ENCODE assay signal across 28 mouse cellular contexts in genomic region chr9:40356768-40357446, GRCm38 (mm10).
DNase-seq lines count a peak whose midpoint lies in the region; ATAC-seq and TF ChIP-seq lines count a peak whose summit lies in the region.
"Had no signal": no experiment of that assay in that cellular context is flagged by ENCODE, and none has a peak within 500 bp of the region (broad histone marks: within the 10 kb centered on the region; RNA-seq: fewer than 3 reads in every experiment).

No protein-coding gene starts in this region.

- no peak overlapping the region for H3K27ac ChIP-seq in embryonic facial prominence, embryonic 14.5 days (replicated peaks; ENCODE audit: low read depth, low read length)
- H3K27ac ChIP-seq in embryonic facial prominence, embryonic 10.5 days (replicated peaks) = no peak overlapping the region
- H3K27ac ChIP-seq in layer of hippocampus, adult 2 months = peak overlapping the region; percentile 18; the same call in 1 of the 2 replicates
- peak overlapping the region; percentile 21; the same call in 1 of the 2 replicates for H3K27ac ChIP-seq in cortical plate, adult 2 months (ENCODE audit: insufficient read depth, low read length)
- H3K27ac ChIP-seq: forebrain, embryonic 12.5 days; forebrain, embryonic 15.5 days; gastrocnemius, adult 2 months; hindbrain, embryonic 14.5 days; hindbrain, postnatal 0 days had no signal

- no peak overlapping the region for H3K9ac ChIP-seq in embryonic facial prominence, embryonic 14.5 days (ENCODE audit: low read depth, low read length)
- H3K9ac ChIP-seq: forebrain, embryonic 12.5 days; forebrain, embryonic 15.5 days; hindbrain, embryonic 14.5 days had no signal

- ATAC-seq in embryonic facial prominence, embryonic 14.5 days (ENCODE audit: low read depth) = peak; percentile 54; the same call in 1 of the 2 replicates
- ATAC-seq: forebrain, embryonic 15.5 days; hindbrain, postnatal 0 days; inflammation-experienced regulatory T-cells, adult 6 months; intestine, embryonic 16.5 days; Patski had no signal

- no peak for TF ChIP-seq CTCF in layer of hippocampus, adult 2 months (conservative IDR thresholded peaks at IDR 0.05)
- no peak for TF ChIP-seq CTCF in cortical plate, adult 2 months (IDR thresholded peaks at IDR 0.05; ENCODE audit: extremely low read depth, insufficient read depth, low read length)

- no peaks in the 10 kb centered on the region for H3K27me3 ChIP-seq in embryonic facial prominence, embryonic 14.5 days (replicated peaks; ENCODE audit: control insufficient read depth, insufficient read depth, low read length)
- no peaks in the 10 kb centered on the region for H3K27me3 ChIP-seq in embryonic facial prominence, embryonic 10.5 days (replicated peaks; ENCODE audit: low read depth, poor library complexity, severe bottlenecking)
- H3K27me3 ChIP-seq: forebrain, embryonic 12.5 days; forebrain, embryonic 15.5 days; Patski had no signal

- 0 out of 2 replicates have a peak, but pooled peaks cover 4% of the 10 kb centered on the region for H3K4me1 ChIP-seq in embryonic facial prominence, embryonic 14.5 days (ENCODE audit: control insufficient read depth, insufficient read depth, low read length)
- peaks cover 5% of the 10 kb centered on the region for H3K4me1 ChIP-seq in embryonic facial prominence, embryonic 10.5 days
- peaks cover 9% of the 10 kb centered on the region for H3K4me1 ChIP-seq in cortical plate, adult 2 months (ENCODE audit: control insufficient read depth, insufficient read depth, low read length)

- no peak for TF ChIP-seq POLR2A in cortical plate, adult 2 months (IDR thresholded peaks at IDR 0.05; ENCODE audit: extremely low read depth, insufficient read depth, low read length)

- no peaks in the 10 kb centered on the region for H3K36me3 ChIP-seq in embryonic facial prominence, embryonic 14.5 days (ENCODE audit: control insufficient read depth, insufficient read depth, low read length)
- H3K36me3 ChIP-seq in embryonic facial prominence, embryonic 10.5 days (replicated peaks) = no peaks in the 10 kb centered on the region
- H3K36me3 ChIP-seq: forebrain, embryonic 12.5 days; forebrain, embryonic 15.5 days; G1E had no signal

- DNase-seq in embryonic facial prominence, embryonic 14.5 days (ENCODE audit: low spot score) = no peak
- DNase-seq in embryonic facial prominence, embryonic 10.5 days (ENCODE audit: low spot score) = no peak
- DNase-seq in layer of hippocampus, adult 2 months (ENCODE audit: low spot score in 2 of 2) = no peak
- DNase-seq in layer of hippocampus, postnatal 25 days (ENCODE audit: extremely low spot score in 1 of 2, low spot score in 1 of 2) = no peak
- no peak for DNase-seq in right cerebral cortex, postnatal 25 days
- DNase-seq: adrenal gland, postnatal 10 days; adrenal gland, postnatal 36 days; cerebellum, adult 11 months; cerebellum, adult 2 months; cerebellum, adult 9-11 months; cerebellum, postnatal 25 days; embryo, embryonic 11 days; gastrocnemius, adult 2 months; gastrocnemius, postnatal 14 days; heart, adult 11 months; heart, postnatal 10 days; heart, postnatal 4 days had no signal

- H3K9me3 ChIP-seq in embryonic facial prominence, embryonic 14.5 days (ENCODE audit: control insufficient read depth, low read length) = no peaks in the 10 kb centered on the region
- H3K9me3 ChIP-seq in embryonic facial prominence, embryonic 10.5 days = no peaks in the 10 kb centered on the region
- H3K9me3 ChIP-seq: forebrain, embryonic 12.5 days; forebrain, embryonic 15.5 days had no signal

- no peak overlapping the region for H3K4me2 ChIP-seq in embryonic facial prominence, embryonic 14.5 days (ENCODE audit: low read depth, low read length)
- H3K4me2 ChIP-seq: forebrain, embryonic 12.5 days; forebrain, embryonic 15.5 days; heart, embryonic 11.5 days; hindbrain, embryonic 14.5 days had no signal

- H3K4me3 ChIP-seq in embryonic facial prominence, embryonic 14.5 days (ENCODE audit: low read depth, low read length) = no peak overlapping the region
- no peak overlapping the region for H3K4me3 ChIP-seq in embryonic facial prominence, embryonic 10.5 days
- no peak overlapping the region for H3K4me3 ChIP-seq in layer of hippocampus, adult 2 months
- H3K4me3 ChIP-seq in cortical plate, adult 2 months (ENCODE audit: insufficient read depth, low read length) = no peak overlapping the region
- H3K4me3 ChIP-seq: erythroblast, embryonic 14.5 days; forebrain, embryonic 12.5 days; forebrain, embryonic 15.5 days; gastrocnemius, adult 2 months had no signal

- WGBS in embryonic facial prominence, embryonic 14.5 days = 90% methylated on average over 4 of the region's 4 CpGs
- 94% methylated on average over 4 of the region's 4 CpGs for WGBS in embryonic facial prominence, embryonic 10.5 days

Comparison
In these comparisons a context has a peak if more than half of its experiments do, and no peak if none do; other contexts are left out.
1. H3K27ac ChIP-seq: peak in layer of hippocampus, adult 2 months (single experiment) and cortical plate, adult 2 months (single experiment); none in embryonic facial prominence, embryonic 14.5 days (single experiment) and embryonic facial prominence, embryonic 10.5 days (single experiment).